In genomic region chr7:78660832-78661231, GRCm38 (mm10) we compare ENCODE assay signal across 15 mouse cellular contexts.
DNase-seq lines count a peak whose midpoint lies in the region; ATAC-seq lines count a peak whose summit lies in the region.
"Had no signal": no experiment of that assay in that cellular context is flagged by ENCODE, and none has a peak within 500 bp of the region (broad histone marks: within the 10 kb centered on the region; RNA-seq: fewer than 3 reads in every experiment).

No protein-coding gene starts in this region.

- ATAC-seq in CD4-positive, CD25-positive, alpha-beta regulatory T cell, adult 4 months: no peak
- ATAC-seq: hindbrain, embryonic 16.5 days; liver, postnatal 0 days had no signal

- intact Hi-C loops in left cerebral cortex, postnatal 14 days (cut with DNase I): loop anchor here (5.0 kb wide), 1 partner anchor 71 kb away; no protein-coding TSS in a partner anchor

- DNase-seq in layer of hippocampus, adult 9-11 months: peak; percentile 19
- DNase-seq in layer of hippocampus, postnatal 25 days (ENCODE audit: extremely low spot score in 1 of 2, low spot score in 1 of 2): no peak
- peak; percentile 26 to 71 for DNase-seq in frontal cortex, adult 2 months (ENCODE audit: extremely low spot score in 1 of 2, low spot score in 1 of 2)
- DNase-seq in left cerebral cortex, postnatal 14 days (ENCODE audit: low spot score in 2 of 2): peak; percentile 57 to 65
- peak; percentile 20 for DNase-seq in right cerebral cortex, postnatal 4 days
- DNase-seq in embryo, embryonic 10.5 days (ENCODE audit: low spot score): no peak
- DNase-seq in urinary bladder, postnatal 10 days (ENCODE audit: low spot score): no peak
- DNase-seq: adrenal gland, adult 2 months; cerebellum, adult 11-12 months; gastrocnemius, adult 2 months; kidney, adult 2 months; liver, postnatal 0 days; midbrain, embryonic 14.5 days had no signal

Comparison
In these comparisons a context has a peak if more than half of its experiments do, and no peak if none do; other contexts are left out.
1. DNase-seq: peak in layer of hippocampus, adult 9-11 months (single experiment), frontal cortex, adult 2 months (2 of 2), left cerebral cortex, postnatal 14 days (2 of 2) and right cerebral cortex, postnatal 4 days (single experiment); none in layer of hippocampus, postnatal 25 days (0 of 2), embryo, embryonic 10.5 days (single experiment) and urinary bladder, postnatal 10 days (single experiment).